Mouse (Mus musculus): ENCODE results near the gene Mphosph9. TPM values are rescaled to one million over a fixed set of nuclear protein-coding genes. Genes with fewer than 3 reads are reported as not detected.

Mphosph9 gene
- total and polyA plus RNA-seq, 3 experiments, result 5.6 to 9.8 (median 8.0) TPM

DNA sequence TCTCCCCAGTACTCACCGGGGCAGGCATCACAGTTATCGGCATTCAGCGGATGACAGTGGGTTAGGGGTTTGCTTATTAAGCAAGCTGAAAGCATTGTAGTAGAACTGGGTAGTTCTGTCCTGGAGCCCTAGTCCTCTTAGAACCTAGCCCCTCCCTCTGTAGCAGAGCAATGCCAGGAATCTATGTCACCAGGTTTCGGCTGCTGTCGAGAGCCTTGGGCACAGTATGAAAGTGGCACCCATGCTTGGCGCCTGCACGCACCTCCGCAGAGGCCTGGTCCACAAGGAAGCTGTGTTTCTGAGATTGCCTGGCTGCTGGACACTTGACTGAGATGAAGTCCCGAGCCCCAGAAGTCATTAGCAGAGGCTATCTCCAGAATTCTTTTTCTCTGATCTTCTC, 9.3 kb upstream of the Mphosph9 start:
- in situ Hi-C loops (cut with MboI; ENCODE audit: low pct_ligation_motif_present, low pct_unique_long_range_greater_than_20kb, low sequenced_read_pairs), result no loop called here
- DNase-seq (ENCODE audit: extremely low read depth), result no peak
- H3K4me1 ChIP-seq (ENCODE audit: control insufficient read depth in 1 of 2, insufficient read depth in 2 of 2), result peaks cover 10 to 17% of the 10 kb centered on the region in 2 experiments
- TF ChIP-seq PAX5 (IDR thresholded peaks at IDR 0.05; ENCODE audit: low read length) (no peak), NELFE (IDR thresholded peaks at IDR 0.05; ENCODE audit: low read depth, low read length) (no peak), E2F4 (IDR thresholded peaks at IDR 0.05; ENCODE audit: insufficient replicate concordance, low read depth, low read length) (no peak), NRF1 (IDR thresholded peaks at IDR 0.05; ENCODE audit: low read depth, low read length) (no peak), HCFC1 (IDR thresholded peaks at IDR 0.05; ENCODE audit: low read depth, low read length) (no peak), JUN (IDR thresholded peaks at IDR 0.05; ENCODE audit: insufficient read depth, low read depth, low read length) (no peak), MEF2A (IDR thresholded peaks at IDR 0.05; ENCODE audit: borderline replicate concordance, low read depth, low read length) (no peak), ETS1 (conservative IDR thresholded peaks at IDR 0.05; ENCODE audit: low read depth, low read length) (no peak), MYC (IDR thresholded peaks at IDR 0.05; ENCODE audit: low read depth, low read length) (no peak)
- no peak overlapping the region for H3K27ac ChIP-seq (ENCODE audit: insufficient read depth, low read depth)
- no peak overlapping the region for H3K9ac ChIP-seq (ENCODE audit: insufficient read depth, low read depth)
- H3K9me3 ChIP-seq (replicated peaks; ENCODE audit: low read length), result no peaks in the 10 kb centered on the region
- H3K36me3 ChIP-seq (replicated peaks in 1 of 2; ENCODE audit: control insufficient read depth in 1 of 2, insufficient read depth in 1 of 2, low read length in 1 of 2), result peaks cover 2 to 24% of the 10 kb centered on the region in 2 experiments
- dilution Hi-C loops (cut with MboI; ENCODE audit: extremely low pct_ligation_motif_present, extremely low pct_unique_long_range_greater_than_20kb, low sequenced_read_pairs), result no loop called here
- H3K79me2 ChIP-seq (replicated peaks; ENCODE audit: control insufficient read depth, extremely low read depth, insufficient read depth, poor library complexity, severe bottlenecking), result no peaks in the 10 kb centered on the region
- no peaks in the 10 kb centered on the region for H3K27me3 ChIP-seq (replicated peaks)
- no peak overlapping the region for H3K4me2 ChIP-seq (ENCODE audit: insufficient read depth, low read depth, poor library complexity, severe bottlenecking)
- no peak overlapping the region for H3K4me3 ChIP-seq (replicated peaks in 1 of 3; ENCODE audit: low read depth in 2 of 3, low read length in 2 of 3, poor library complexity in 1 of 3)

DNA sequence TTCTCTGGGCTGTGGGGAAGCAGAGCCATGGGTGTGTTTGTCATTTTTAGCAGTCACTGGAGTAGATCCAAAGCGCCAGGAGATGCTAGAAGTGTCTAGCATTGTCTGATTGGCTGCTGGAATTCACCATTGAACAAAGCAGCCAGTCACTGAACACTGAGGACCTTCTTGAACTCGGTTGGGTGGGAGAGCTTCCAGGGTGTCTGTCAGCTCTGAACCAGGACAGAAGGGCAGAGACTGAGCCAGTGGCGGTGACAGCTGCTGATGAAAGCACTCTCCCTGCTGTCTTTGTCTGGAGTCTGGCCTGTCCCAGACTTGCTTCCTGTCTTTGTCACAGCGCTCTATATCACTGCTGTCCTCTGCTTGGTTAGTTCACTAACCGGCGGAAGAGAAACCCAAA, 6.6 kb upstream of the Mphosph9 start:
- no peaks in the 10 kb centered on the region for H3K27me3 ChIP-seq (replicated peaks)
- no peak overlapping the region for H3K4me2 ChIP-seq (ENCODE audit: insufficient read depth, low read depth, poor library complexity, severe bottlenecking)
- peaks cover 2 to 19% of the 10 kb centered on the region in 2 experiments for H3K36me3 ChIP-seq (replicated peaks in 1 of 2; ENCODE audit: control insufficient read depth in 1 of 2, insufficient read depth in 1 of 2, low read length in 1 of 2)
- TF ChIP-seq ELF1 (IDR thresholded peaks at IDR 0.05; ENCODE audit: low read depth, low read length) (no peak), POLR2A (IDR thresholded peaks at IDR 0.05; ENCODE audit: low read depth, low read length) (no peak), ETS1 (conservative IDR thresholded peaks at IDR 0.05; ENCODE audit: low read depth, low read length) (no peak), MAZ (IDR thresholded peaks at IDR 0.05; ENCODE audit: low read depth, low read length) (no peak), NRF1 (IDR thresholded peaks at IDR 0.05; ENCODE audit: low read depth, low read length) (no peak)
- no peak for DNase-seq (ENCODE audit: extremely low read depth)
- H3K27ac ChIP-seq (ENCODE audit: insufficient read depth, low read depth), result no peak overlapping the region
- in situ Hi-C loops (cut with MboI; ENCODE audit: low pct_ligation_motif_present, low pct_unique_long_range_greater_than_20kb, low sequenced_read_pairs), result no loop called here
- dilution Hi-C loops (cut with MboI; ENCODE audit: extremely low pct_ligation_motif_present, extremely low pct_unique_long_range_greater_than_20kb, low sequenced_read_pairs), result no loop called here
- H3K9me3 ChIP-seq (replicated peaks; ENCODE audit: low read length), result no peaks in the 10 kb centered on the region
- H3K79me2 ChIP-seq (replicated peaks; ENCODE audit: control insufficient read depth, extremely low read depth, insufficient read depth, poor library complexity, severe bottlenecking), result no peaks in the 10 kb centered on the region
- no peak overlapping the region for H3K9ac ChIP-seq (ENCODE audit: insufficient read depth, low read depth)
- H3K4me1 ChIP-seq (ENCODE audit: control insufficient read depth in 1 of 2, insufficient read depth in 2 of 2), result peaks cover 5 to 11% of the 10 kb centered on the region in 2 experiments
- no peak overlapping the region for H3K4me3 ChIP-seq (replicated peaks in 1 of 3; ENCODE audit: low read depth in 2 of 3, low read length in 2 of 3, poor library complexity in 1 of 3)

DNA sequence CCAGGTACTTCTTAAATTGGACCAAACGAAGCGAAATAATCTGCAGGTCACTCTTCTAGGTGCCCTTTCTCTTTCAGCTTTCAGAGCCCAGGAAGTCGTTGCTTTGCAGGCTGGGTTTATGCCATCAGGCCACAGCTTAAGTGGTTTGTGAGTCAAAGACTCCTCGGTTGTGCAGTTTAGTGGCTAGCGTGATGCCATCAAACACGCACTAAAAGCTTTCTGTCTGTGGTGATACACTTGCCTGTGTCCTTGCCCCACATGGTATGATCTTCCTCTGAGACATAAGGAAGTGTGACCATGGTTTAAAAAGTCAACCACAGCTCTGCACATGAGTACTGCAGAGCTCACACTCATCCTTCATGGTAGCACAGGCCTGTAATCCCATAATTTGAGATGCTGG, 2.3 kb upstream of the Mphosph9 start:
- peaks cover 3 to 23% of the 10 kb centered on the region in 2 experiments; a peak in 3 of 4 replicates for H3K4me1 ChIP-seq (ENCODE audit: control insufficient read depth in 1 of 2, insufficient read depth in 2 of 2)
- H3K27me3 ChIP-seq (replicated peaks), result no peaks in the 10 kb centered on the region
- H3K4me3 ChIP-seq (replicated peaks in 1 of 3; ENCODE audit: low read depth in 2 of 3, low read length in 2 of 3, poor library complexity in 1 of 3), result no peak overlapping the region
- TF ChIP-seq ZC3H11A (IDR thresholded peaks at IDR 0.05; ENCODE audit: low read depth, low read length), result no peak
- TF ChIP-seq PAX5 (IDR thresholded peaks at IDR 0.05; ENCODE audit: low read length), result no peak
- no peak for TF ChIP-seq MAFK (IDR thresholded peaks at IDR 0.05; ENCODE audit: insufficient replicate concordance, low read length)
- TF ChIP-seq CHD1 (IDR thresholded peaks at IDR 0.05; ENCODE audit: low read depth, low read length), result no peak
- TF ChIP-seq MXI1 (IDR thresholded peaks at IDR 0.05; ENCODE audit: low read depth, low read length), result no peak
- TF ChIP-seq POLR2AphosphoS2 (IDR thresholded peaks at IDR 0.05; ENCODE audit: low read depth, low read length), result no peak
- TF ChIP-seq SMC3 (IDR thresholded peaks at IDR 0.05; ENCODE audit: low read depth, low read length), result no peak
- TF ChIP-seq ZNF384 (IDR thresholded peaks at IDR 0.05; ENCODE audit: low read depth, low read length), result no peak
- TF ChIP-seq GABPA (IDR thresholded peaks at IDR 0.05; ENCODE audit: insufficient replicate concordance, low read depth, low read length), result no peak
- no peak for TF ChIP-seq SIN3A (IDR thresholded peaks at IDR 0.05; ENCODE audit: low read length)
- no peak for TF ChIP-seq EP300 (IDR thresholded peaks at IDR 0.05; ENCODE audit: low read length)
- no peak for TF ChIP-seq MYC (IDR thresholded peaks at IDR 0.05; ENCODE audit: low read depth, low read length)
- no peak for TF ChIP-seq MAX (IDR thresholded peaks at IDR 0.05; ENCODE audit: low read length)
- H3K9me3 ChIP-seq (replicated peaks; ENCODE audit: low read length), result no peaks in the 10 kb centered on the region
- H3K27ac ChIP-seq (ENCODE audit: insufficient read depth, low read depth), result no peak overlapping the region
- dilution Hi-C loops (cut with MboI; ENCODE audit: extremely low pct_ligation_motif_present, extremely low pct_unique_long_range_greater_than_20kb, low sequenced_read_pairs), result no loop called here
- peaks cover 0 to 7% of the 10 kb centered on the region in 2 experiments for H3K36me3 ChIP-seq (replicated peaks in 1 of 2; ENCODE audit: control insufficient read depth in 1 of 2, insufficient read depth in 1 of 2, low read length in 1 of 2)
- in situ Hi-C loops (cut with MboI; ENCODE audit: low pct_ligation_motif_present, low pct_unique_long_range_greater_than_20kb, low sequenced_read_pairs), result no loop called here
- peaks cover 7% of the 10 kb centered on the region; the same call in 1 of the 2 replicates for H3K79me2 ChIP-seq (replicated peaks; ENCODE audit: control insufficient read depth, extremely low read depth, insufficient read depth, poor library complexity, severe bottlenecking)
- no peak overlapping the region for H3K9ac ChIP-seq (ENCODE audit: insufficient read depth, low read depth)
- no peak overlapping the region for H3K4me2 ChIP-seq (ENCODE audit: insufficient read depth, low read depth, poor library complexity, severe bottlenecking)
- DNase-seq (ENCODE audit: extremely low read depth), result no peak

All from CH12.LX (cell line).